Mouse (Mus musculus) neutrophil, adult 5-6 weeks (primary cell): ENCODE measurements around the gene Rpa2. TPM values are rescaled to one million over a fixed set of nuclear protein-coding genes. Genes with fewer than 3 reads are reported as not detected.
"Not testable (repeated sequence)": the region's sequence is repeated elsewhere in the genome, so short reads cannot be mapped to it uniquely, and the experiment has no call there.

ENCODE experiments used
- ATAC-seq: fragments of 151-379, 151-347 bp; 2 replicates; pipeline ENCODE4 v1.8.0; 2017; ENCODE audit warnings: mild to moderate bottlenecking, moderate TSS enrichment; ENCODE audit not compliant: insufficient number of reproducible peaks, poor library complexity, low FRiP score, severe bottlenecking; ENCODE audit errors: extremely low read depth
- total RNA-seq: library from RNA; stranded (forward); fragments of 200-1000 nt; gene quantifications from 2 replicates; pipeline ENCODE4 v1.2.3, GENCODE M21; 2017

Rpa2 gene
- total RNA-seq, 1 experiment from 2014 or later: 32.4 TPM

DNA sequence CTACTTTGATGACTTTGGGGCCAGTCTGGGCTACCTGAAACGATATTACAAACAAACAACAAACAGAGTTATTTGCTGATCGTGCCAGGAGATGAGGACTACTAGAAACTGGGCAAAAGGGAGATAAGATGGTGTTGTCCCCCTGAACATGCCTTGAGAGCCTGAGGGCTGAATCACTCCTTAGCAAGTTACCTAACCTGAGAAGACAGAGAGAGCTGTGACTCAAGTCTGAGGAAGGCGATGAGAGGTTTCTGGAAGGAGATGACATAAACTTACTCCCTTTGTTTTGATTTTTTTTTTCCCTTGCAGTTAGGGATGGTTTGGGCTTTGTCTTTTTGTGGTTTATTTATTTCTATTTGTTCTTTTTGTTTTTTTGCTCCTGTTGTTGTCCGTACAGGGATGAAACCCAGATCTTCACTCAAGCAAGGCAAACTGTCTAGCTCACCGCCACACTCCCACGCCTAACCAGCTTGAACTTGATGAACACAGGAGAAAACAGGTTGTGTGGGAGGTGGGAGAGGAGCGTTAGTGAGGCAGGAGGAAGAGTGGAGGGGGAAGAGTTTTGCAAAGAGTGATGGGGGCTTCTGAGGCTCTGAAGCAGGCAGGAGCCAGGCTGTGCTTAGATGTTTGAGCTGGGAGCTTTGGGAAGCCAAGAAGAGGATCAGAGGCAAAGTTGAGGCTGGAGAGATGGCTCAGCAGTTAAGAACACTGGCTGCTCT lies 10.3 kb upstream of the Rpa2 start:
- ATAC-seq: no peak

DNA sequence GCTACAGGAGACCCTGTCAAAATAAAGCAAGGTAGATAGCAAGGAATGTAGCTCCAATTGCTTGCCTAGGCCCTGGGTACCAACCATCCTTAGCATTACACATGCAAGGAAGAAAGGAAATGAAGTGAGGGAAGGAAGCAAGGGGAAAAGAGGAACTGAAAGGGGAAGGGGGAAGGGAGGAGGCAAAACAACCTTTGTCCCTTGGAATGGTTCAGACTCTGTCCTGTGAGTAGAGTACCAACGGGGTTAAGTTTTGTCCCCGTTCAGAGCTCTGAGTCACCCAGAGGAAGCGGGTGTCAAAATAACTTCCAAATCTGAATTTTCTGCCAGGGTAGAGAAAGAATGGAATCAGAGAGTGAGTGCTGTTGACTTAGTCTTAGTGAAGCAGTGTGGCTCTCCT lies 7.8 kb upstream of the Rpa2 start:
- ATAC-seq: no peak

DNA sequence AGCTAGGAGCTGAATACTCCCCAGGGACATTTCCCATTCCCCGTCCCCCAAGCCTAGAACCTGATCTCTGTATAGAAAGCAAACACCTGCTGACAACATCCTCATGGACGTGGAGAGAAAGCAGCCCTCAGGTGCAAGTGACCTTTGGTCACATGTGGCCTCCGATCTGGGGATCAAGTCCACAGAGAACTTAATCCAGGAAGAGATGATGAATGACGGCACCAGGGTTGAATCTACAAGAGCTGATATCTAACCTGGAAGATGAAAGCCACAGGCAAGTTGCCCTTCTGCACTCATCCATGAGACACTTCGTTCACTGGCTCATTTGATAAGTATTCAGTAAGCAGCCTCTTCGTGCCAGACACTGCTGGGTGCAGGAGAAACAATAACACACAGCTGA lies 5.5 kb upstream of the Rpa2 start:
- ATAC-seq: no peak

DNA sequence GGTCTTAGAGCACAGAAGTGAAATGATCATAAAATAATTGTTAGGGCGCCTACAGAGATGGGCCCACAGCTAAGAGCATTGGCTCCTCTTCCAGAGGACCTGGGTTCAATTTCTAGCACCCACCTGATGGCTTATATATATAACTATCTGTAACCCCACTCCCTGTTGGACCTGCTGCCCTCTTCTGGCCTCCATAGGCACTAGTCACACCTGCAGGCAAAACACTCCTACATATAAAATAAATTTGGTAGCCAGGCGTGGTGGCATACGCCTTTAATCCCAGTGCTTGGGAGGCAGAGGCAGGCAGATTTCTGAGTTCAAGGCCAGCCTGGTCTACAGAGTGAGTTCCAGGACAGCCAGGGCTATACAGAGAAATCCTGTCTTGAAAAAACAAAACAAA lies 5.0 kb upstream of the Rpa2 start:
- ATAC-seq: not testable (repeated sequence)

DNA sequence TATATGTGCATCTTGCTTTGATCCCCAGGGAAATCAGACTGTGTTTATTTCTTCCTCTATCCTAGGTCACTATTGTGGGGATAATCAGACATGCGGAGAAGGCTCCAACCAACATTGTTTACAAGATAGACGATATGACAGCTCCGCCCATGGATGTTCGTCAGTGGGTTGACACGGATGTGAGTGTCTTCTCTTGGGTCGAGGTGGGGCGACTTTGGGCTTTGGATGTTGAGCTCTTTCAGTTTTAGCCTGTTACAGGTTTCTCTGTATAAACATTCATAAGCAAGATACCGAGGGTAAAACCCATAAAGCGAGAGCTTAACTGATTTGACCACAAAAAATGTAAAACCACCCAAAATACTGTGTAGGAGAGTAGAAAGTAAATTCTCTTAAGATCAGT lies 3.6 kb downstream of the Rpa2 start:
- ATAC-seq: no peak

DNA sequence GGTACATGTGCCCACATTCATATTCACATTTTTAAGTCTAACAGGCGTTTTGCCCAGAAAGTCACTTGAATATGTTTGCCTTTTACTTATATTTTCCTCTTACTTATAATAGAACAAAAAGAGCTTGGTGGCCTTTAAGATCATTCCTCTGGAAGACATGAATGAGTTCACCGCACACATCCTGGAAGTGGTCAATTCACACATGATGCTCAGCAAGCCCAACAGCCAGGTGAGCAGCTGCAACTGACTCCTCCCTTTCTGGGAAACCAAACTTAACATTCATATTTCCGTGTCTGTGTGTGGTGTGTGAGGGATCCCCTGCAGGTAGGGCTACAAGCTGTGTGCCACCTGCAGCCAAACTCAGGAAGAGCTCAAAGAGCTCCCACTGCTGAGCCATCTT lies 6.8 kb downstream of the Rpa2 start:
- ATAC-seq: no peak

DNA sequence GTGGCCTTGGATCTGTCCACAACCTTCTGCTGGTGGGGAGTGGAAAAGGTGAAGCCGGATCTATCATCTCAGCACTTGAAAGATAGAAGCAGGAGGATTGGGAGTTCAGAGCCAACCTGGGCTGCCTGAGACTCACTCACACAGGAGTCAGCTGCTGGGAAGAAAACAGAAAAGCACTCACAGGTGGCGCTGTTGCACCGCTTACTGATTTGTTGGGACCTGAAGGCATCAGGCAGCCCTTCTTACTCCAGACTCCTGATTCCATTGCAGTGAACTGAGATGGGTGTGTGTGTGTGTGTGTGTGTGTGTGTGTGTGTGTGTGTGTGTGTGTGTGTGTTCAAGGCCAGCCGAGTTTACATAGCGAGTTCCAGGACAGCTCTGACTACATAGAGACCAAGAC lies 8.6 kb downstream of the Rpa2 start:
- peak; percentile 40 for ATAC-seq

DNA sequence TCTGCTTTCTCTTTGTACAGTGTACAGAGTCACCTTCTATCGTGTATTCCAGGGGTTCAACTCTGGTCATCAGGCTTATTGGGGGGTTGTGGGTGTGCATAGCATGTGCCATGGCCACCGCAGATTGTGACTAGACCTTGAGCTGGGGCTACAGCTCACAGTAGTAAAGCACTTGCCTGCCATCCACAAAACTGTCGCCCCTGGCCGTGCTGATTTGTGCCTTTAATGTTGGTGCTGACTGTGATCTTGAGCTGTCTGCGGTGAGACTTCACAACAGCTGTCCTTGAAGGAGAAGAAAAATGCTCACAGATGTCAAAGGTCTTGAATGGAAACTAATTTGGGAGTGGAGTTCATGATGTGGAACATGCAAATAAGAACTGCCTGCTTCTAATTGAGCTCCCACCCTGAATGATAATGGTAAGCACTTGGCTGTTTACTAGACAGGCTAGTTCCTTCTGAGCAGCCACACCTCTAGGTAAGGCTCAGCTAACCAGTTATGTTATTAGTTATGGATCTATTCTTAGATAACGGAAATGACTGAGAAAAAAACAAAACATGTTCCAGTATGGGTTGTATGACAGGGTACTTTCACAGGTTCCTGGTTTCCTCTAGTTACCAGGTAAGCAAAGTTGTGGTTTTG lies 10.6 kb downstream of the Rpa2 start:
- ATAC-seq: peak; percentile 44

DNA sequence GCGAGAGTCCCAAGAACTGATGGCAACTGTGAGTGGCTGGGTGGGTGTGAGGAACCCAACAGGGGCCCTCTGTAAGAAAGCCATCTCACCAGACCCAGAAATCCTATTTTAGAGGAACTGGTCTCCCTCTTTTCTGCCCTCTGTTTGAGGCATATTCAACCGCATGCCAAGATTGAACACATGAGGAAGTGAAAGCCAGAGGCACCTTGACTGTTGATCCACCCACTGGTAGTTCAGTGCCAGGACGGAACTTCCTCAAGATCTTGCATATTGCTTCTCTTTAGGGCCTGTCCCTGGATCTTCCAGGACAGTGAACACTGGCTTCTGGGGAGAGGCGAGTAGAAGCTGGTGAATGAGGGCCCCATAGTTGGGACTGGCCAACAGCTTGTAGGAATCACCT lies 12.2 kb downstream of the Rpa2 start:
- ATAC-seq: peak; percentile 51

DNA sequence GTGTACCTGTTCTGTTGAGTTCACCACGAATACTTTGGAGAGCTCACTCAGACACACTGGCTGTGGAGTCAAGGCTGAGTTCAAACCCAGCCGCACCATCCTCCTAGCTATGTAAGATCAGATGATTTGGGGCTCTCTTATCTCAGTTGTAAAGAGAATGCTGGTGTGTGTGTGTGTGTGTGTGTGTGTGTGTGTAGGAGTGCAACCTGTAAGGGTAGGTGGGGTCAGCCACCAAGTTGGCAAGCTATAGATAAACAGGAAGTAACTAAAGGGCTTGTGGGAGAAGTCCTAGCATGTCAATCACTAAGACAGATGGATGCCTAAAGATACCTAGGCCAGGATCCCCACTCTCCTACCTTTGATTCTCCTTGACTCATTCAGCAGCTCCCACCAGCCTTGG lies 15.6 kb downstream of the Rpa2 start:
- ATAC-seq: no peak

DNA sequence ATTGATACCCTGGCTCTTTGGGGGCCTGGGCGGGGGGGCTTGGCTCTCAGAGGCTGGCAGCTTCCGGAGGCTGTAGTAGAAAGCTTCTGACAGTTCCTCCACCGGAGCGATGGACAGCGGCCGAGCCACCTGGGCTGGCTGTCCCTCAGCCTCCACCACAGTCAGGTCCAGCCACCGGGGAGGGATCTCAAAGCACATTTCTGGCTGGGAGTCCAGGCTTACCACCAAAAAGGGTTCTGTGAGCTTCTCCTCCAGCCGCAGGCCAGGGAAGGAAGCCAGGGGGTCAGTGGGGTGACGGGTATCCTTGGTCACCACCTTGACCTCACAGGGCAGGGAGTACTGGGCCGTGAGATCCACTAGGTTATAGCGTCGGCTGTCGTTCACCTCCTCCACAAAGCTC lies 17.1 kb downstream of the Rpa2 start:
- no peak for ATAC-seq

DNA sequence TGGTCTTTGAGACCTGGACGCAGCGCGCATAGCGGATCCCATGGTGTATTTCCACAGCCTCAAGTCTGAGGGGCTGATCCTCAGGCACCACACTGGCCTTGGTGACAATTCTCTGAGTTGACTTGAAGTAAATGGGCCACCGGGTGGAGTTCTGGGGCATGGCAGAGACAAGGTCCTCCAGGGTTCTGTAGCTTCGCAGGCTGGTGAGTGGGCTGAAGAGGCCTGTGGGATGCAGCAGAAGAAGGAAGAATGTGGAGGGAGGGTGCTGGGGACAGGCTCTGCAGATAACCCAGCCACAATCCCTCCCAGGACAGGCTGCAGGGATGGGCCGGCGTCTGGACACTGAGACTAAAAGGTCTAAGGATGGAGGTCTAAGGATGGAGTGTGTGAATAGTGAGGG lies 21.6 kb downstream of the Rpa2 start:
- no peak for ATAC-seq

DNA sequence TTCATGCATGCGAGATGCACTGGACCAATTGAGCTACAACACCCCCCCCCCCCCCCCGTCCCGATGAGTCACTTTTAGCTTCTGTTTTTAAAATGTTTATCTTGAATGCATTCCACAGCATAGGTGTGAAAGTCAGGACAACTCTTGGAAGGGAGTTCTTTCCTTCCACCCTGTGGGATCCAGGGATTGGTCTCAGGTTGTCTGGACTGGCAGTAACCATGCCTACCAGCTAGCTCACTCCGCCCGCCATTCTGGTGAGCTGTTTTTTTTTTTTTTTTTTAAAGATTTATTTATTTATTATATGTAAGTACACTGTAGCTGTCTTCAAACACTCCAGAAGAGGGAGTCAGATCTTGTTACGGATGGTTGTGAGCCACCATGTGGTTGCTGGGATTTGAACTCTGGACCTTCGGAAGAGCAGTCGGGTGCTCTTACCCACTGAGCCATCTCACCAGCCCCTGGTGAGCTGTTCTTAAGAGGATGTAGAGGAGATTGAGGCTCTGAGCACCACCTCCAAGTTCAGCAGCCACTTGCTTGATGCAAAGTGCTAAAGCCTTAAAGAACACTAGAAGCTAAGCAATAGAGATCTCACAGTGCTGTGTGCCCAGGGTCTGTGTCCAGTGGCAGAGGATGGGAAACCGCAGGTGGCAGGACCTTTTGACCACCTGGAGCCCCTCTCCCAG lies 25.3 kb downstream of the Rpa2 start:
- not testable (repeated sequence) for ATAC-seq

DNA sequence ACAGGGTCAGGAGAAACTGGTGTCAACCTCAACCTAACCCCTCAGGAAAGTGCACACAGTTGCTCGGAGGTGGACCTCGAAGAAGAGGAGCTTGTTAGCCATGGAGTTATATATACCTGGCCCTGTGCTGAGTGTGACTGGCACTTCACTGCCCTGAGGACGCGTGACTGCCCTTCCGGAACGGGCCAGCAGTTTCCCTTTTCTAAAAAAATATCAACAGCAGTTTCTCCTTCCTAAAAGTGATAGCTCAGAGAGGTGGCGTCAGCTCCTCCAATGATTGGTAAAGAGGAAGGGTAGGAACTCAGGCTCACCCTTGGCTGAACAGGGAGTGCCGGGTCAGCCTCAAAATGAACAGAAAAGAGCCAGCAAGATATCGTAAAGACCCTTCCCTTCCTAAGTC lies 25.9 kb downstream of the Rpa2 start:
- peak; percentile 43 for ATAC-seq

DNA sequence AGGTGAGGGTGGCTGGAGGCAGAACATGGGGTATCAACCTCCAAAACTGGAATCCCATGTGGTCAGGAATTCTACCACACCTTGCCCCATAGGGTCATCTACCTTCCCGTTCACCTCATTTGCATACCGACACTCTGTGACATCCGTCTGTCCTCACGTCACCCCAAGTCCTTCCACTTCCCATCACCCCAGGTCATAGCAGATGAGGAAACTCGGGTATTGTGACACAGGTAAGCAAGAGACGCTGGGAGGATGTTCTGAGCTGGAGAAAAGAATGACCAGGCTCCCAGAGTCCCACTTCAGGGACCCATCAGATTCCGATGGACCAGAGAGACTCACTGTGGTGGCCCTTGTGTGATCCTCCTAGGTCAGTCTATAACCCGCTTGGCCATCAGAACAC lies 26.6 kb downstream of the Rpa2 start:
- peak; percentile 80 for ATAC-seq

DNA sequence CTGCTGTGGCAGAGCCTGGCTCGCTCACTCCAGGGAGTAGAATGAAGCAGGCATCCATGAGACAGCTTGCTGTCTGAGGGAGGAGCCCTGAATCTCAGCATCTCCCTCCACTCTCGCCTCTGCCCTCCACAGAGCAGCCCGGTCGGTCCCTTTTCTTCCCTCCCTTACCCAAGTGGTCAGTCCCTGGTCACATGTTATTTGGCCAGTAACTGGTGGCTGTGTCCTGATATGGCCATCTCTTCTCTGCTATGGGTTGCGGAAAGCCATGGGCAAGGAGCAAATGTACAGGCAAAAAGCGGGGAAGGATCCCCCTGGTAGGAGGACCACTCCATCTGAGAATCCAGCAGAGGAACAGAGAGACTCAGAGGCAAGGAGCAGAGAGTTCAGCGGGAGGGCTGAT lies 27.0 kb downstream of the Rpa2 start:
- peak; percentile 15 for ATAC-seq

DNA sequence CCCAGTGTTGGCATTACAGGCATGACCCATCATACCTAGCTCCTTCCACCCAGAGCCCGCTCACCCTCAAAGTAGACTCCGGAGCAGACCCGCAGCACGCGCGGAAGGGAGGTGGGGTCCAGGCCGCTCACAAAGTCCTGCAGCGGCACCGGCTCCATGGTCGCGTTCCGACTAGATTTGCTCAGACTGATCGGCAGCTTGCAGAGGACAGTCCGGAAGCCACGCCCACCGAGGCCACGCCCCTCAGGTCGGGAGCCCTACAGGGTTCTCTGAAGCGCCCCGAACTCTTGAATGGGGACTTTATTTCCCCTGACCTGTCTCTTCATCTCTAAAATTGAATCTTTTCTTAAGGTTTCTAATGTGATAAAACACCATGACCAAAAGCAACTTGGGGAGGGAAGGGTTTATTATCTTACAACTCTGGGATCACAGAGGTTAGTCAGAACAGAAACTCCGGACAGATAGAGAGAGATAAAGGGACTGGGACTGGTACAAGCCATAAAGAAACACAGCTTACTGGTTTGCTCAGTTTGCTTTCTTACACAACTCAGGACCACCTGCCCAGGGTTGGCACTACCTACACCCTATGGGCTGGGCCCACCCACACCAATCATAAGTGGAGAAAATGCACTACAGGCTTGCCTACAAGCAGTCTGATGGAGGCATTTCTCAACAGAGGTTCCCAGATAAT lies 28.2 kb downstream of the Rpa2 start, which contains the start of gene Themis2:
TSS of gene Themis2 (minus strand) at position 192 of the 691 bp plus-strand sequence.
- peak; percentile 60 for ATAC-seq

DNA sequence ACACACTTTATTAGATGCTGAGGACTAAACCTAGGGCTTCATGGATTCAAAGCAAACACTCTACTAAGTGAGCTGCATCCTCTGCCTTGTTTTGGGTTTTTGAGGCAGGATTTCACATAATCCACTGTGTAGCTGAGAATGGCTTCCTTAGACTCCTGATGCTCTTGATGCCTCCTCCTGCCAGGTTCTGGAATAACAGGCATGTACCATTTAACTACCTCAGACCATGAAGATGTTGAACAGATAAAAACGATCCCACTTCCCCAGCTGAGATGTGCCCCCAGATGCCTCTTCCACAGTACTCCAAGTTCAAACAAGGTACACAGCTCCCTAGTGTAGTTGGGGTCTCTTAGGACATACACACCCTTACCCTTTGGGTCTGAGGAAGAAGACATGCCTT lies 29.3 kb downstream of the Rpa2 start:
- no peak for ATAC-seq

DNA sequence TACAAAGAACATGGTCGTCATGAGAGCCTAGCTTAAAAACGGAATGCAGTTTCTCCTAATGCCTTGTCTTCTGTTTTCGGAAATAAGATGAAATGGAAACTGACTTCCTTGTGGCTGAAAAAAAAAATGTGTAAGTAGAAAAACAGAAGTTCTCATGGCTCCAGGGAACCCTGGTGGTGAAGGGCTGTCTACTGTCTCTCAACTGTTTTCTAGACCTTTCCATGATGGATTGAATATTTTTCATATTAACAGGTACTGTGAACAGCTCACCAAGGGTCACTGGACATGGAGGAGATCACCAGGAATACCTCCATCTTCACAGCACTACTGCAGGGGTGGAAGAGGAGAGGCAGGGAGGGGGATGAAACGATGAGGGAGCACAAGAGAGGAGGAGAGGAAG lies 29.9 kb downstream of the Rpa2 start:
- no peak for ATAC-seq

DNA sequence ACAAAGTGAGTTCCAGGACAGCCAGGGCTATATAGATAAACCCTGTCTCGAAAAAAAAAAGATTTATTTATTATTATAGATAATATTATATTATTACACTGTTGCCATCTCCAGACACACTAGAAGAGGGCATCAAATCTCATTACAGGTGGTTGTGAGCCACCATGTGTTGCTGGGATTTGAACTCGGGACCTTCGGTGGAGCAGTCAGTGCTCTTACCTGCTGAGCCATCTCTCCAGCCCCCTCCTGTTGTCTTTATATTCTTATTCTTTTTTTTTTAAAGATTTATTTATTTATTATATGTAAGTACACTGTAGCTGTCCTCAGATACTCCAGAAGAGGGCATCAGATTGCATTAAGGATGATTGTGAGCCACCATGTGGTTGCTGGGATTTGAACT lies 30.5 kb downstream of the Rpa2 start:
- not testable (repeated sequence) for ATAC-seq
